Mouse (Mus musculus): ENCODE measurements at regions not wholly inside any gene's neighbourhood (a gene's known extent, or its start where the extent isn't known, plus 50 kb on each side); places are given as distances from the start of the nearest gene placed in this dataset.
"Not testable (repeated sequence)": the region's sequence is repeated elsewhere in the genome, so short reads cannot be mapped to it uniquely, and the experiment has no call there.

- no peaks in the 10 kb centered on the region for H3K4me1 ChIP-seq (ENCODE audit: control insufficient read depth, insufficient read depth, low read length)
- TF ChIP-seq CTCF (IDR thresholded peaks at IDR 0.05; ENCODE audit: borderline replicate concordance, insufficient read depth, low read depth, low read length) (no peak), POLR2A (IDR thresholded peaks at IDR 0.05; ENCODE audit: borderline replicate concordance, insufficient read depth, low read length) (no peak)
- 65% methylated on average over 4 of the region's 4 CpGs for WGBS
- no peaks in the 10 kb centered on the region for H3K27me3 ChIP-seq (ENCODE audit: control insufficient read depth, insufficient read depth, low read length)
- H3K4me3 ChIP-seq (replicated peaks; ENCODE audit: insufficient read depth, low read depth, low read length), result no peak overlapping the region
- no peak for DNase-seq
- no peak overlapping the region for H3K27ac ChIP-seq (ENCODE audit: insufficient read depth, low read length)
Observed at GRCm38 (mm10) chr17:58820588-58821195, 170.5 kb downstream of the Pdzph1 start.

GRCm38 (mm10) chr17:58819339-58819738, 171.8 kb downstream of the Pdzph1 start:
- no peaks in the 10 kb centered on the region for H3K4me1 ChIP-seq (ENCODE audit: control insufficient read depth, insufficient read depth, low read length)
- H3K4me3 ChIP-seq (replicated peaks; ENCODE audit: insufficient read depth, low read depth, low read length), result no peak overlapping the region
- H3K27ac ChIP-seq (ENCODE audit: insufficient read depth, low read length), result no peak overlapping the region
- no peaks in the 10 kb centered on the region for H3K27me3 ChIP-seq (ENCODE audit: control insufficient read depth, insufficient read depth, low read length)
- no peak for TF ChIP-seq POLR2A (IDR thresholded peaks at IDR 0.05; ENCODE audit: borderline replicate concordance, insufficient read depth, low read length)
- TF ChIP-seq CTCF (IDR thresholded peaks at IDR 0.05; ENCODE audit: borderline replicate concordance, insufficient read depth, low read depth, low read length), result no peak
- DNase-seq, result no peak
- 76% methylated on average over 2 of the region's 2 CpGs for WGBS

GRCm38 (mm10) chr17:58775451-58775850, 215.7 kb downstream of the Pdzph1 start:
- WGBS, result 49% methylated on average over 3 of the region's 3 CpGs
- not testable (repeated sequence) for H3K27me3 ChIP-seq (ENCODE audit: control insufficient read depth, insufficient read depth, low read length); DNase-seq; H3K27ac ChIP-seq (ENCODE audit: insufficient read depth, low read length); H3K4me1 ChIP-seq (ENCODE audit: control insufficient read depth, insufficient read depth, low read length); H3K4me3 ChIP-seq (replicated peaks; ENCODE audit: insufficient read depth, low read depth, low read length)

GRCm38 (mm10) chr17:58773595-58773994, 217.6 kb downstream of the Pdzph1 start:
- no peak for TF ChIP-seq POLR2A (IDR thresholded peaks at IDR 0.05; ENCODE audit: borderline replicate concordance, insufficient read depth, low read length)
- no peak for TF ChIP-seq CTCF (IDR thresholded peaks at IDR 0.05; ENCODE audit: borderline replicate concordance, insufficient read depth, low read depth, low read length)
- H3K27me3 ChIP-seq (ENCODE audit: control insufficient read depth, insufficient read depth, low read length), result no peaks in the 10 kb centered on the region
- no peak overlapping the region for H3K4me3 ChIP-seq (replicated peaks; ENCODE audit: insufficient read depth, low read depth, low read length)
- no peak for DNase-seq
- H3K27ac ChIP-seq (ENCODE audit: insufficient read depth, low read length), result no peak overlapping the region
- H3K4me1 ChIP-seq (ENCODE audit: control insufficient read depth, insufficient read depth, low read length), result no peaks in the 10 kb centered on the region

GRCm38 (mm10) chr17:58765141-58765540, 226.0 kb downstream of the Pdzph1 start:
- TF ChIP-seq CTCF (IDR thresholded peaks at IDR 0.05; ENCODE audit: borderline replicate concordance, insufficient read depth, low read depth, low read length), result no peak
- TF ChIP-seq POLR2A (IDR thresholded peaks at IDR 0.05; ENCODE audit: borderline replicate concordance, insufficient read depth, low read length), result no peak
- no peaks in the 10 kb centered on the region for H3K4me1 ChIP-seq (ENCODE audit: control insufficient read depth, insufficient read depth, low read length)
- no peak overlapping the region for H3K27ac ChIP-seq (ENCODE audit: insufficient read depth, low read length)
- H3K27me3 ChIP-seq (ENCODE audit: control insufficient read depth, insufficient read depth, low read length), result no peaks in the 10 kb centered on the region
- WGBS, result 26% methylated on average over 4 of the region's 4 CpGs
- no peak overlapping the region for H3K4me3 ChIP-seq (replicated peaks; ENCODE audit: insufficient read depth, low read depth, low read length)
- DNase-seq, result no peak

- peak; percentile 33 to 54 for DNase-seq
- Histone ChIP-seq H3K27me3 (ENCODE audit: control insufficient read depth, insufficient read depth, low read length) (no peaks in the 10 kb centered on the region), H3K27ac (ENCODE audit: insufficient read depth, low read length) (no peak overlapping the region), H3K4me1 (ENCODE audit: control insufficient read depth, insufficient read depth, low read length) (no peaks in the 10 kb centered on the region), H3K4me3 (replicated peaks; ENCODE audit: insufficient read depth, low read depth, low read length) (no peak overlapping the region)
- TF ChIP-seq POLR2A (IDR thresholded peaks at IDR 0.05; ENCODE audit: borderline replicate concordance, insufficient read depth, low read length) (no peak), CTCF (IDR thresholded peaks at IDR 0.05; ENCODE audit: borderline replicate concordance, insufficient read depth, low read depth, low read length) (no peak)
Observed at GRCm38 (mm10) chr17:58749000-58749399, 242.2 kb downstream of the Pdzph1 start.

GRCm38 (mm10) chr17:58748264-58748663, 242.9 kb downstream of the Pdzph1 start:
- WGBS, result 67% methylated on average over 3 of the region's 3 CpGs
- Histone ChIP-seq H3K27me3 (ENCODE audit: control insufficient read depth, insufficient read depth, low read length) (no peaks in the 10 kb centered on the region), H3K4me3 (replicated peaks; ENCODE audit: insufficient read depth, low read depth, low read length) (no peak overlapping the region), H3K27ac (ENCODE audit: insufficient read depth, low read length) (no peak overlapping the region), H3K4me1 (ENCODE audit: control insufficient read depth, insufficient read depth, low read length) (no peaks in the 10 kb centered on the region)
- DNase-seq, result no peak
- no peak for TF ChIP-seq POLR2A (IDR thresholded peaks at IDR 0.05; ENCODE audit: borderline replicate concordance, insufficient read depth, low read length)
- TF ChIP-seq CTCF (IDR thresholded peaks at IDR 0.05; ENCODE audit: borderline replicate concordance, insufficient read depth, low read depth, low read length), result no peak

GRCm38 (mm10) chr17:58710748-58711478, 280.3 kb downstream of the Pdzph1 start:
- TF ChIP-seq CTCF (IDR thresholded peaks at IDR 0.05; ENCODE audit: borderline replicate concordance, insufficient read depth, low read depth, low read length) (no peak), POLR2A (IDR thresholded peaks at IDR 0.05; ENCODE audit: borderline replicate concordance, insufficient read depth, low read length) (no peak)
- 84% methylated on average over 2 of the region's 2 CpGs for WGBS
- Histone ChIP-seq H3K4me1 (ENCODE audit: control insufficient read depth, insufficient read depth, low read length) (no peaks in the 10 kb centered on the region), H3K27ac (ENCODE audit: insufficient read depth, low read length) (no peak overlapping the region), H3K4me3 (replicated peaks; ENCODE audit: insufficient read depth, low read depth, low read length) (no peak overlapping the region), H3K27me3 (ENCODE audit: control insufficient read depth, insufficient read depth, low read length) (no peaks in the 10 kb centered on the region)
- no peak for DNase-seq
